Mouse (Mus musculus) stomach, embryonic 16.5 days (tissue): ENCODE measurements around the gene Lrrc25. TPM values are rescaled to one million over a fixed set of nuclear protein-coding genes. Genes with fewer than 3 reads are reported as not detected.
A peak's percentile ranks its signal among the peaks of the same experiment; 100 is the strongest.

Experiments used
- ATAC-seq: fragments of 200-750 bp; cut with Nextera tagmentation; 2 replicates; pipeline ENCODE4 v1.8.0; 2017; ENCODE audit warnings: moderate number of reproducible peaks, moderate TSS enrichment; ENCODE audit not compliant: insufficient read depth, low FRiP score
- H3K27ac ChIP-seq: fragments of 300-500 bp; sonication (generic); 2 replicates; pipeline ENCODE4 v1.5.1; 2014; ENCODE audit warnings: low read length
- H3K27me3 ChIP-seq: fragments of 300-500 bp; sonication (generic); 2 replicates; pipeline ENCODE4 v1.6.1; 2014; ENCODE audit warnings: low read length, control low read depth, mixed read lengths; ENCODE audit not compliant: control insufficient read depth, insufficient read depth
- H3K36me3 ChIP-seq: fragments of 300-500 bp; sonication (generic); 2 replicates; pipeline ENCODE4 v1.6.1; 2014; ENCODE audit warnings: low read length; ENCODE audit not compliant: control insufficient read depth, insufficient read depth
- H3K4me1 ChIP-seq: fragments of 300-500 bp; sonication (generic); 2 replicates; pipeline ENCODE4 v1.6.1; 2014; ENCODE audit warnings: low read length, control low read depth, mixed read lengths; ENCODE audit not compliant: control insufficient read depth, insufficient read depth
- H3K4me2 ChIP-seq: fragments of 300-500 bp; sonication (generic); 2 replicates; pipeline ENCODE4 v1.6.1; 2014; ENCODE audit warnings: low read depth, low read length, mixed read lengths
- H3K4me3 ChIP-seq: fragments of 300-500 bp; sonication (generic); replicated peaks from 2 replicates; pipeline ENCODE4 v1.5.1; 2014; ENCODE audit warnings: mild to moderate bottlenecking, low read length
- H3K9ac ChIP-seq: fragments of 300-500 bp; sonication (generic); 2 replicates; pipeline ENCODE4 v1.6.1; 2014; ENCODE audit warnings: low read length
- H3K9me3 ChIP-seq: fragments of 300-500 bp; sonication (generic); replicated peaks from 2 replicates; pipeline ENCODE4 v1.6.1; 2016; ENCODE audit warnings: low read length, control low read depth; ENCODE audit not compliant: control insufficient read depth
- WGBS: fragments of 180-500 bp; shearing (Covaris S2); extraction: QIAGEN DNeasy Blood & Tissue Kit; methylation state at CpG from one replicate; pipeline ENCODE4 v1.1.7; 2014; 5-methylcytosine and 5-hydroxymethylcytosine counted together
- polyA plus RNA-seq: library from polyadenylated mRNA; unstranded; fragments of >200 nt; fragmentation: Nextera tagmentation; extraction: Ambion mirVana; gene quantifications from 2 replicates; pipeline ENCODE4 v1.2.1, GENCODE M21; 2015

The Lrrc25 gene
- polyA plus RNA-seq, 1 experiment from 2014 or later, result 2.9 TPM

- no peak for ATAC-seq
- H3K27me3 ChIP-seq, result no peaks in the 10 kb centered on the region
- peak overlapping the region; percentile 80 for H3K9ac ChIP-seq
- peak overlapping the region; percentile 79 for H3K4me2 ChIP-seq
- H3K9me3 ChIP-seq, result no peaks in the 10 kb centered on the region
- peaks cover 12% of the 10 kb centered on the region for H3K36me3 ChIP-seq
- H3K27ac ChIP-seq, result no peak overlapping the region
- WGBS, result 22% methylated on average over 63 of the region's 68 CpGs
- peaks cover 72% of the 10 kb centered on the region for H3K4me1 ChIP-seq
- peak overlapping the region; percentile 47 for H3K4me3 ChIP-seq
Measured at GRCm38 (mm10) chr8:70597417-70598272, 18.3 kb upstream of the Lrrc25 start.

GRCm38 (mm10) chr8:70598283-70598682 is 17.7 kb upstream of the Lrrc25 start:
- peak; percentile 16; the same call in 1 of the 2 replicates for ATAC-seq
- H3K4me2 ChIP-seq, result peak overlapping the region; percentile 79
- H3K9me3 ChIP-seq, result 0 out of 2 replicates have a peak, but pooled peaks cover 4% of the 10 kb centered on the region
- peak overlapping the region; percentile 80 for H3K9ac ChIP-seq
- peaks cover 66% of the 10 kb centered on the region for H3K4me1 ChIP-seq
- H3K27ac ChIP-seq, result no peak overlapping the region
- peak overlapping the region; percentile 47 for H3K4me3 ChIP-seq
- H3K36me3 ChIP-seq, result peaks cover 12% of the 10 kb centered on the region
- WGBS, result 5% methylated on average over 29 of the region's 29 CpGs
- no peaks in the 10 kb centered on the region for H3K27me3 ChIP-seq

- ATAC-seq, result no peak
- Histone ChIP-seq H3K9ac (peak overlapping the region; percentile 63), H3K27me3 (no peaks in the 10 kb centered on the region), H3K4me1 (peaks cover 62% of the 10 kb centered on the region), H3K4me2 (peak overlapping the region; percentile 79), H3K4me3 (peak overlapping the region; percentile 47), H3K27ac (no peak overlapping the region), H3K9me3 (0 out of 2 replicates have a peak, but pooled peaks cover 4% of the 10 kb centered on the region), H3K36me3 (peaks cover 12% of the 10 kb centered on the region)
- WGBS, result 26% methylated on average over 10 of the region's 10 CpGs
Measured at GRCm38 (mm10) chr8:70598722-70599121, 17.2 kb upstream of the Lrrc25 start.

GRCm38 (mm10) chr8:70599507-70600290 is 16.3 kb upstream of the Lrrc25 start:
- ATAC-seq, result no peak
- 73% methylated on average over 12 of the region's 12 CpGs for WGBS
- H3K27me3 ChIP-seq, result no peaks in the 10 kb centered on the region
- H3K36me3 ChIP-seq, result peaks cover 12% of the 10 kb centered on the region
- no peak overlapping the region for H3K4me3 ChIP-seq
- no peak overlapping the region for H3K4me2 ChIP-seq
- peaks cover 59% of the 10 kb centered on the region for H3K4me1 ChIP-seq
- H3K9me3 ChIP-seq, result 0 out of 2 replicates have a peak, but pooled peaks cover 4% of the 10 kb centered on the region
- no peak overlapping the region for H3K27ac ChIP-seq
- H3K9ac ChIP-seq, result peak overlapping the region; percentile 26; the same call in 1 of the 2 replicates

- H3K4me2 ChIP-seq, result peak overlapping the region; percentile 41
- ATAC-seq, result no peak
- peaks cover 12% of the 10 kb centered on the region for H3K36me3 ChIP-seq
- H3K27me3 ChIP-seq, result no peaks in the 10 kb centered on the region
- H3K4me3 ChIP-seq, result 0 out of 2 replicates have a peak overlapping the region, but pooled peaks have one; percentile 7
- H3K9me3 ChIP-seq, result 0 out of 2 replicates have a peak, but pooled peaks cover 4% of the 10 kb centered on the region
- H3K9ac ChIP-seq, result peak overlapping the region; percentile 32
- WGBS, result 31% methylated on average over 10 of the region's 10 CpGs
- H3K27ac ChIP-seq, result peak overlapping the region; percentile 51; the same call in 1 of the 2 replicates
- peaks cover 49% of the 10 kb centered on the region for H3K4me1 ChIP-seq
Measured at GRCm38 (mm10) chr8:70600473-70601270, 15.3 kb upstream of the Lrrc25 start.

- H3K9me3 ChIP-seq, result 0 out of 2 replicates have a peak, but pooled peaks cover 4% of the 10 kb centered on the region
- H3K36me3 ChIP-seq, result peaks cover 12% of the 10 kb centered on the region
- H3K27ac ChIP-seq, result peak overlapping the region; percentile 51; the same call in 1 of the 2 replicates
- peak overlapping the region; percentile 41 for H3K4me2 ChIP-seq
- WGBS, result 2% methylated on average over 26 of the region's 26 CpGs
- peaks cover 48% of the 10 kb centered on the region for H3K4me1 ChIP-seq
- peak; percentile 16; the same call in 1 of the 2 replicates for ATAC-seq
- H3K9ac ChIP-seq, result peak overlapping the region; percentile 28; the same call in 1 of the 2 replicates
- H3K4me3 ChIP-seq, result 0 out of 2 replicates have a peak overlapping the region, but pooled peaks have one; percentile 7
- H3K27me3 ChIP-seq, result no peaks in the 10 kb centered on the region
Measured at GRCm38 (mm10) chr8:70601271-70601649, 14.7 kb upstream of the Lrrc25 start.

GRCm38 (mm10) chr8:70602139-70602811 is 13.7 kb upstream of the Lrrc25 start:
- 93% methylated on average over 13 of the region's 13 CpGs for WGBS

GRCm38 (mm10) chr8:70604558-70604957 is 11.4 kb upstream of the Lrrc25 start:
- Histone ChIP-seq H3K4me3 (no peak overlapping the region), H3K27ac (no peak overlapping the region), H3K4me2 (no peak overlapping the region), H3K9ac (0 out of 2 replicates have a peak overlapping the region, but pooled peaks have one; percentile 21), H3K4me1 (peaks cover 38% of the 10 kb centered on the region), H3K9me3 (0 out of 2 replicates have a peak, but pooled peaks cover 4% of the 10 kb centered on the region), H3K36me3 (peaks cover 9% of the 10 kb centered on the region), H3K27me3 (no peaks in the 10 kb centered on the region)
- WGBS, result 86% methylated on average over 7 of the region's 7 CpGs
- ATAC-seq, result no peak

More at GRCm38 (mm10) chr8:70602139-70602811, 13.7 kb upstream of the Lrrc25 start:
- H3K4me1 ChIP-seq, result peaks cover 46% of the 10 kb centered on the region
- no peak overlapping the region for H3K4me2 ChIP-seq
- no peaks in the 10 kb centered on the region for H3K27me3 ChIP-seq
- ATAC-seq, result no peak
- H3K9ac ChIP-seq, result no peak overlapping the region
- H3K9me3 ChIP-seq, result 0 out of 2 replicates have a peak, but pooled peaks cover 4% of the 10 kb centered on the region
- peaks cover 9% of the 10 kb centered on the region for H3K36me3 ChIP-seq
- H3K4me3 ChIP-seq, result no peak overlapping the region
- no peak overlapping the region for H3K27ac ChIP-seq
